ENCODE assay signal across 25 mouse cellular contexts in genomic region chr17:24193769-24194168, GRCm38 (mm10). TPM values are rescaled to one million over a fixed set of nuclear protein-coding genes. Genes with fewer than 3 reads are reported as not detected.
DNase-seq lines count a peak whose midpoint lies in the region; ATAC-seq and TF ChIP-seq lines count a peak whose summit lies in the region.
"Had no signal": no experiment of that assay in that cellular context is flagged by ENCODE, and none has a peak within 500 bp of the region (broad histone marks: within the 10 kb centered on the region; RNA-seq: fewer than 3 reads in every experiment).

No protein-coding gene starts in this region.

- peak overlapping the region; percentile 35 for H3K4me2 ChIP-seq in liver, embryonic 14.5 days (ENCODE audit: low read depth)
- H3K4me2 ChIP-seq: embryonic facial prominence, embryonic 13.5 days; limb, embryonic 13.5 days; lung, embryonic 14.5 days had no signal

- H3K27me3 ChIP-seq in heart, embryonic 10.5 days (ENCODE audit: insufficient read depth, poor library complexity, severe bottlenecking) = no peaks in the 10 kb centered on the region
- H3K27me3 ChIP-seq in E14TG2a.4 (ENCODE audit: insufficient read depth, low read length) = no peaks in the 10 kb centered on the region
- H3K27me3 ChIP-seq in erythroblast, embryonic 14.5 days (ENCODE audit: control insufficient read depth) = no peaks in the 10 kb centered on the region
- no peaks in the 10 kb centered on the region for H3K27me3 ChIP-seq in liver, embryonic 14.5 days (ENCODE audit: control insufficient read depth, insufficient read depth, low read length)
- H3K27me3 ChIP-seq: embryonic facial prominence, embryonic 13.5 days; limb, embryonic 13.5 days had no signal

- no peak for TF ChIP-seq CTCF in E14TG2a.4 (conservative IDR thresholded peaks at IDR 0.05; ENCODE audit: low read length)
- no peak for TF ChIP-seq CTCF in liver, embryonic 14.5 days (IDR thresholded peaks at IDR 0.05; ENCODE audit: low read depth)

- peaks cover 2% of the 10 kb centered on the region; the same call in 1 of the 2 replicates for H3K36me3 ChIP-seq in heart, embryonic 10.5 days
- H3K36me3 ChIP-seq in E14TG2a.4 (ENCODE audit: insufficient read depth, low read length) = peaks cover 30% of the 10 kb centered on the region
- H3K36me3 ChIP-seq in erythroblast, embryonic 14.5 days (ENCODE audit: control insufficient read depth) = peaks cover 94% of the 10 kb centered on the region
- peaks cover 5% of the 10 kb centered on the region for H3K36me3 ChIP-seq in liver, embryonic 14.5 days (replicated peaks; ENCODE audit: control insufficient read depth, insufficient read depth, low read depth)

- TF ChIP-seq EP300 in liver, embryonic 14.5 days (IDR thresholded peaks at IDR 0.05; ENCODE audit: low read depth) = no peak

- H3K9ac ChIP-seq in liver, embryonic 14.5 days (replicated peaks) = peak overlapping the region; percentile 36; the same call in 1 of the 2 replicates
- H3K9ac ChIP-seq: embryonic facial prominence, embryonic 13.5 days; lung, embryonic 14.5 days had no signal

- 49% methylated on average over 5 of the region's 5 CpGs for WGBS in heart, embryonic 10.5 days
- WGBS in liver, embryonic 14.5 days (ENCODE audit: insufficient replicate concordance) = 66% methylated on average over 5 of the region's 5 CpGs

- H3K9me3 ChIP-seq in heart, embryonic 10.5 days = no peaks in the 10 kb centered on the region
- no peaks in the 10 kb centered on the region for H3K9me3 ChIP-seq in E14TG2a.4 (ENCODE audit: low read length)
- no peaks in the 10 kb centered on the region for H3K9me3 ChIP-seq in erythroblast, embryonic 14.5 days (ENCODE audit: control insufficient read depth, low read length)
- H3K9me3 ChIP-seq in liver, embryonic 14.5 days (ENCODE audit: control insufficient read depth, low read length) = no peaks in the 10 kb centered on the region
- H3K9me3 ChIP-seq: embryonic facial prominence, embryonic 13.5 days; forebrain, embryonic 10.5 days; limb, embryonic 13.5 days had no signal

- H3K4me1 ChIP-seq in heart, embryonic 10.5 days = peaks cover 58% of the 10 kb centered on the region
- H3K4me1 ChIP-seq in E14TG2a.4 (replicated peaks; ENCODE audit: low read depth, low read length) = peaks cover 86% of the 10 kb centered on the region
- peaks cover 85% of the 10 kb centered on the region for H3K4me1 ChIP-seq in erythroblast, embryonic 14.5 days (ENCODE audit: control insufficient read depth)
- H3K4me1 ChIP-seq in liver, embryonic 14.5 days (replicated peaks; ENCODE audit: control insufficient read depth in 2 of 2, insufficient read depth in 2 of 2, low read length in 1 of 2) = peaks cover 44 to 56% of the 10 kb centered on the region in 2 experiments

- DNase-seq in heart, embryonic 10.5 days (ENCODE audit: low spot score) = no peak
- no peak for DNase-seq in heart, postnatal 36 days
- DNase-seq in liver, embryonic 14.5 days (ENCODE audit: low read depth in 3 of 3, low spot score in 3 of 3) = no peak
- DNase-seq in lung, postnatal 10 days = no peak
- no peak for DNase-seq in right cerebral cortex, postnatal 4 days
- DNase-seq: adrenal gland, postnatal 10 days; cerebellum, adult 2 months; cerebellum, postnatal 25 days; gastrocnemius, postnatal 36 days; kidney, postnatal 36 days; layer of hippocampus, postnatal 36 days; lung, embryonic 14.5 days; lung, postnatal 4 days; midbrain, embryonic 14.5 days; right cerebral cortex, postnatal 14 days; spleen, adult 18-20 months had no signal

- no peak overlapping the region for H3K4me3 ChIP-seq in heart, embryonic 10.5 days
- 0 out of 2 replicates have a peak overlapping the region, but pooled peaks have one; percentile 5 for H3K4me3 ChIP-seq in E14TG2a.4 (replicated peaks; ENCODE audit: low read length)
- H3K4me3 ChIP-seq in erythroblast, embryonic 14.5 days (replicated peaks) = peak overlapping the region; percentile 29
- no peak overlapping the region for H3K4me3 ChIP-seq in liver, embryonic 14.5 days (ENCODE audit: insufficient read depth in 1 of 2, low read depth in 2 of 2, low read length in 2 of 2)
- H3K4me3 ChIP-seq: embryonic facial prominence, embryonic 13.5 days; forebrain, embryonic 10.5 days; limb, embryonic 13.5 days had no signal

- ATAC-seq in liver, embryonic 14.5 days (ENCODE audit: insufficient read depth) = peak; percentile 67
- ATAC-seq: activated CD4-positive, CD25-positive, alpha-beta regulatory T cell, adult 4 months; forebrain, embryonic 16.5 days; hindbrain, embryonic 16.5 days; intestine, embryonic 16.5 days had no signal

- peak overlapping the region; percentile 36; the same call in 1 of the 2 replicates for H3K27ac ChIP-seq in heart, embryonic 10.5 days
- peak overlapping the region; percentile 56 for H3K27ac ChIP-seq in liver, embryonic 14.5 days
- H3K27ac ChIP-seq: embryonic facial prominence, embryonic 13.5 days; forebrain, embryonic 10.5 days; limb, embryonic 13.5 days had no signal

- intact Hi-C loops in heart, postnatal 36 days (cut with DNase I) = no loop called here

RNA-seq across cellular contexts. Expression of gene Tbc1d24, which starts 11.6 kb away (rescaled TPM):
- 5.3 TPM in 2 replicates for polyA plus RNA-seq in heart, embryonic 10.5 days (2016; fragmentation: Nextera tagmentation; extraction: Ambion mirVana)
- 1 to 10 TPM; 8.4 to 9.4 TPM for total RNA-seq in heart, postnatal 36 days (2021)
- 0.44 and 0.61 TPM in 2 replicates for polyA plus RNA-seq in erythroblast, embryonic 14.5 days (2012)
- 14.1 TPM in 2 replicates for polyA plus RNA-seq in liver, embryonic 14.5 days (2012; rRNA removed)
- polyA plus RNA-seq in liver, embryonic 14.5 days (2014; fragmentation: Nextera tagmentation; extraction: Ambion mirVana) = 4.9 and 5.4 TPM in 2 replicates

RNA-seq across cellular contexts. Expression of gene Ntn3, which starts 15.6 kb away (rescaled TPM):
- polyA plus RNA-seq in heart, embryonic 10.5 days (2016; fragmentation: Nextera tagmentation; extraction: Ambion mirVana) = 1.9 and 3.6 TPM in 2 replicates
- under 1 TPM; 0.58 to 0.68 TPM for total RNA-seq in heart, postnatal 36 days (2021)
- 0.36 and 0.47 TPM in 2 replicates for polyA plus RNA-seq in erythroblast, embryonic 14.5 days (2012)
- 0.59 and 0.64 TPM in 2 replicates for polyA plus RNA-seq in liver, embryonic 14.5 days (2012; rRNA removed)
- polyA plus RNA-seq in liver, embryonic 14.5 days (2014; fragmentation: Nextera tagmentation; extraction: Ambion mirVana) = 0.45 and 0.69 TPM in 2 replicates
- polyA plus RNA-seq: activated CD4-positive, CD25-positive, alpha-beta regulatory T cell, adult 4 months had no signal

RNA-seq across cellular contexts. Expression of gene Atp6v0c, which starts 24.3 kb away (rescaled TPM):
- 538 and 598 TPM in 2 replicates for polyA plus RNA-seq in heart, embryonic 10.5 days (2016; fragmentation: Nextera tagmentation; extraction: Ambion mirVana)
- total RNA-seq in heart, postnatal 36 days (2021) = 100 to 1,000 TPM; 227 to 247 TPM
- 65.8 and 80.2 TPM in 2 replicates for polyA plus RNA-seq in erythroblast, embryonic 14.5 days (2012)
- 236 and 271 TPM in 2 replicates for polyA plus RNA-seq in liver, embryonic 14.5 days (2012; rRNA removed)
- polyA plus RNA-seq in liver, embryonic 14.5 days (2014; fragmentation: Nextera tagmentation; extraction: Ambion mirVana) = 326 and 346 TPM in 2 replicates

RNA-seq across cellular contexts. Expression of gene Tedc2, which starts 26.9 kb away (rescaled TPM):
- polyA plus RNA-seq in heart, embryonic 10.5 days (2016; fragmentation: Nextera tagmentation; extraction: Ambion mirVana) = 9.9 and 10.0 TPM in 2 replicates
- 1 to 10 TPM; 2.1 to 3.2 TPM for total RNA-seq in heart, postnatal 36 days (2021)
- 5.8 and 7.7 TPM in 2 replicates for polyA plus RNA-seq in erythroblast, embryonic 14.5 days (2012)
- polyA plus RNA-seq in liver, embryonic 14.5 days (2012; rRNA removed) = 18.3 and 21.1 TPM in 2 replicates
- 7.7 and 7.9 TPM in 2 replicates for polyA plus RNA-seq in liver, embryonic 14.5 days (2014; fragmentation: Nextera tagmentation; extraction: Ambion mirVana)

RNA-seq across cellular contexts. Expression of gene Amdhd2, which starts 30.2 kb away (rescaled TPM):
- polyA plus RNA-seq in heart, embryonic 10.5 days (2016; fragmentation: Nextera tagmentation; extraction: Ambion mirVana) = 40.0 and 44.5 TPM in 2 replicates
- total RNA-seq in heart, postnatal 36 days (2021) = 10 to 100 TPM; 10.8 to 15.0 TPM
- 7.0 and 9.1 TPM in 2 replicates for polyA plus RNA-seq in erythroblast, embryonic 14.5 days (2012)
- 11.6 and 12.7 TPM in 2 replicates for polyA plus RNA-seq in liver, embryonic 14.5 days (2012; rRNA removed)
- 17.6 and 21.7 TPM in 2 replicates for polyA plus RNA-seq in liver, embryonic 14.5 days (2014; fragmentation: Nextera tagmentation; extraction: Ambion mirVana)

Comparison
In these comparisons a context has a peak if more than half of its experiments do, and no peak if none do; other contexts are left out.
1. H3K4me3 ChIP-seq: peak in E14TG2a.4 (single experiment) and erythroblast, embryonic 14.5 days (single experiment); none in heart, embryonic 10.5 days (single experiment) and liver, embryonic 14.5 days (0 of 2).